Mouse (Mus musculus) thymus, postnatal 10 days (tissue): Measurements from ENCODE around the gene Disp1.

ENCODE experiments used
- DNase-seq, 2 experiments: peaks; one replicate each; pipeline ENCODE4 v3.0.0; 2021; ENCODE audit warnings: low spot score in 2 of 2

Disp1 gene

DNA sequence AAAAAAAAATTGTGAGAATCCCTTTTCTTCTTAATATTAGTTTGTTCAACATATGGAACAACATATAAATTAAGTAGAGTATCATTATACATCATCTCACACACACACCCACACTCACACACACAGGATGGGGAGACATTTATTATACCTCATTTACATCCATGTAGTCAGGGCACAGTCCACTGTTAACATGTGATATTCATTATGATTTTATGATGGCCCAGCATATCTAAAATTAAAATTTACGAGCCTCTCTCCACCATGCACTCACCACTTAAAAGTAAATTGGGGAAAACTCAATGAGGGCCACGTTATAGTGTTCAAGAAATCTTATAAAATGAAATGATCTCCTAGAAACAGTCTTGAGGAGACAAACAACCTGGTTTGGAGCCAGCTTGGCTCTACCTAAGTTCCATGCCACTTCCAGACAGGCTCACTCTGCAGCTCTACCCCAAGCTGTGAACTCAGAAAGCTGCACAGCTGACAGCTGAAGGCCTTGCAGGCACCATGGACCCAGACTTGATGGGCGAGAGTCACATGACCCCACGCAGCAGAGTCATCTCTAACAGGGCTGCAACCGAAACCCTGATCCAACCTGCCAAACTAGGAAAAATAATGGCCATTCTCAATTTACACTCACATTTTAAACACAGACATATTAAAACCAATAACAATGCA lies 57.7 kb downstream of the Disp1 start:
- DNase-seq: no peak

DNA sequence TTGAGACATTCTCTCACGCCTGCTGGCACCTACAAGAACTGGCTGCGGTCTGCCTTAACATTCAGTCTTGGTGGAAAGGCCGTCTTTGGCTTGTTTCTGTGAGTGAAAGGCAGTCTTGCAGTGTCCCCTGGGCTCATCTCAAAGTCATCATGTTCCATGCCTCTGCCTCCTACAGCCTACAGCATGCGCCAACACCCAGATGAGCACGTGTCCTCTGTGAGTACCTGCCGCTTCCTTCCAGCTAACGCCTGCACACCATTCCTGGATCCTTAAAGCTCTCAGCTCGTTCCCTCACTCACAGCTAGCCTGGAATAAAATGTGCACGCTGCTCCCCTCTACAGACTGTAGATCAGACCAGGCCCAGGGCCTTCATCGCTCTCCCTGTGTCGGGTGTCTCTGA lies 60.3 kb downstream of the Disp1 start:
- DNase-seq: no peak

- no peak for DNase-seq
Measured at GRCm38 (mm10) chr1:183160188-183160587, 61.1 kb downstream of the Disp1 start.

DNA sequence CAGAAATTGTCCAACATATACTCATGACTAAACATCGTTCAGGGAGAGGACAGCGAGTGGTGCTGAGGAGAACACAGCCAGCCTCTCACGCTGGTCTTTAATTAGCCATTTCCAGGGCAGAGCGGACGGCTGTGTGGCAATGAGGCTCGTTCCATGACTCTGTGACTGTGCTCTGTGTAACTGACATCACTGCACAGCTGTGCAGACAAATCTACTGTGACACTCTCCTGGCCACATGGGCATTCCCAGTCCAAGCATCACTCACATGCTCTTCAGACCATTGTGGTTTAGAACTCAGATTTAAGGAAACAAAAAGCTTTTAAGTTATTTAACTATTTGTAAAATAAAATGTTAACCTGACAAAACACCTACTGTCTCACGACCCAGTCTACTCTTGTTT lies 62.1 kb downstream of the Disp1 start:
- no peak for DNase-seq

DNA sequence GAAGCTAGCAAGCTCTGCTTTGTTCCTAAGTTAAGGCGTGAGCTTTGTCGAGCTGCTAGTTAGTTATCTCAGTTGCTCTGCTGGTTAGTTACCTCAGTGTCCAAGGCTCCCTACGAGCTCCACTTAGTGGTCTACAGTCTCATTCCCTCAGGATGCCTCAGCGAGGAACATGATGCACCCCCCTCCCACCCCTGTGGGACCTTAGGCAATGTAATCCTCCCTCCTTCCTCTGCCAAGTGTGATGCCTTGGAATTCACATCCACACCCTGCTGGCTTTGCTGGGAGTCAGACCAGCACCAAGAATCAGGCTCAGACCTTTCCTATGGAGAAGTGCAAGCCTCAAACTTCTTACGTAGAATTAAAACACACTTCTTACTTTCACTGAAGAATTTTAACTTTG lies 65.7 kb downstream of the Disp1 start:
- DNase-seq: no peak

DNA sequence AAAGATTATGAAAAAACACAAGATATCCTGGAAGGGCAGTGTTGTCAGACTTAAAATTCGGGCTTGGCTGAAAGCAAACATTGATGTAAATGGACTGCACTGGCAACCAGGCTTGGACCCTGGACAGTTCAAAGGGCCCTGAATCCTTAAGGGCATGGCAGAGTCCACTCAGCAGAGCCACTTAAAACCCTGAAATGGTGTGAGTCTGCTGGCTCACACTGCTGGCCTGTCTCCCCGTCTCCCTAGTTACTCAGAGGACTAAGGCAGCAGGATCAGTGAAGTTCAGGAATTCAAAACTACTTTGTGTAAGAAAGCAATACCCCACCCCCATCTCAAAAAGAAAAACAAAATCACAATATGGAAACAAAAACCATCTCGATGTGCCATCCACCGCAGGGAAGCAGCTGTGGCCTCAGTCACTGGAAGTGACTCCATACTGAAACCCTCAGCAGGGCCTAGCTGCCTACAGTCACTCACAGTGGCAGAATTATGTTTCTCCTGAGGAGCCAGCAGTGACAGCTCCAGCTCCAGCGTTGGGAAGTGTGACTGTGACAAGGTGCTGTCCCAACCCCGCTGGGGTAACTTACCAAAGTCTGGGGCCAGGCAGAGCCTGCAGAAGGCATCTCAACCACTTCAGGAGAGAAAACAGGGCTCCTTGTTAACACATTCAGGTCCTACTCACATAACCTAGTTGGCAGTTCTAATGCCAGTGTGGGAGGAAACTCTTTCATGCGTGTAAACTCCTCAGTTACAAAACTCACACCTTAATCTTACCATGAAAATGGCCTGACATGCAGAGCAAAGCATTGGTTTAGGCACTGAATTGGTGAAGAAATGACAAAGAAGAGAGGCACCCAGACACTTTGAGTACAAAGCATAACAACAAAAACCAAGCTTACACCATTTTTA lies 66.8 kb downstream of the Disp1 start:
- no peak for DNase-seq

GRCm38 (mm10) chr1:183153354-183153753 lies 68.0 kb downstream of the Disp1 start:
- no peak for DNase-seq

DNA sequence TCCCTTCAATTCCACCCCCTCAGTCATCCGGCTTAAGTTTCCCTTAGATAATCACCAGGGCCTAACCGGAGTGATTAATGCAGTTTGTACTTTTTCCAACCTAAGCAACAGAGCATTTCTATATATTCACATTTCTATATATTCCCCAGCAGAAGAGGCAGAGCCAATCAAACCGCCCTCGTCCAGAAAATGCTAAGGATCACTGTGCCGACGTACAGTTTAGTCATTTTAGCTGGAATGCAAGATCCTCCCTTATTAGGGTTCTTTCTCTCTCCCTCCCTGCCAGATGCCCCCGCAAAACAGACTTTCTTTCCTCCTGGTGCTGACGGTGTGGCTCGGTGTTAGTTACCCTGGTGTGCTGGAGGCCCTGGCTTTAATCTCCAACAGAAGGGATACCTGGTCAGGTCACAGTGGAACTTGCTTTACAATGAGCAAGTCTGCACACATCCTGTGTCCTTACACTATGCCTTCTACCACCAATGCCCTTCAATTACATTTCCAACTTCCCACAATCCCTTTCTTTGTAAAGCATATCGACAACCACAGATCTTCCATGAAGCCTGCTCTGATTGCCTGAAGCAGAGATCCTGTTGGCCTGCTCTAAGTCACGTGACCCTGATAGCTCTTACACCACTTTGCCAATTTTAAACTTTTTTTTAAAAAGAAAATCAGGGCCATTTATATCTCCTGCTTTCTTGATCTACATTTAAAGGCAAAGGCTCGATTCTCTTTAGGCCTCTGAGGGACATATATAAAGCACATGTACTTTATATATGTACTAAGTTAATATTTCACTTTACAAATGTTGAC lies 69.6 kb downstream of the Disp1 start:
- no peak for DNase-seq

GRCm38 (mm10) chr1:183150379-183150840 lies 70.9 kb downstream of the Disp1 start:
- DNase-seq: no peak

DNA sequence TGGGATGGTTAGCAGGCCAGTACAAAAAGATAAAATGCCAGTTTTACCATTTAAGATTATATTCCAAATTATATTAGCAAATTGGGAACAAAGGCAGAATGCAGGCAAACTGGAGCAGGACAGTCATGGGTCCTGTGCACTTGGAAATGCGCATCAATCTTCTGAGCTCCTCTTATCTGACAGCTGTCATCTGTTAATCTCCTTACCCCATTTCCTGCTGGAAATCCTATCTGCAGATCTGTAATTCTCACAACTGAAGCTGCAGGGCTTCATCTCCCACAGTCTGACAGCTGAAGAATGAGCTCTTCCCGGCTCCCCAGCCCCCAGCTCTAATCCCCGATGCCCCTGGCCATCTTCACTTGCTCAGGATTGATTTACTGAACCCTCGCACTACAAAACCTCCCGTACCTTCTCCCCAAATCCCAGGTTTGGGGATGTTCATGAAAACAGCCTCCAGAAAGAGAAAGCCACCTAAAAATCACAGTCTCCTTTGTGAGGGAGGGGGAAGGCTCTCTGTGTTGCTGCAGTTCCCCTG lies 71.7 kb downstream of the Disp1 start:
- DNase-seq: no peak

DNA sequence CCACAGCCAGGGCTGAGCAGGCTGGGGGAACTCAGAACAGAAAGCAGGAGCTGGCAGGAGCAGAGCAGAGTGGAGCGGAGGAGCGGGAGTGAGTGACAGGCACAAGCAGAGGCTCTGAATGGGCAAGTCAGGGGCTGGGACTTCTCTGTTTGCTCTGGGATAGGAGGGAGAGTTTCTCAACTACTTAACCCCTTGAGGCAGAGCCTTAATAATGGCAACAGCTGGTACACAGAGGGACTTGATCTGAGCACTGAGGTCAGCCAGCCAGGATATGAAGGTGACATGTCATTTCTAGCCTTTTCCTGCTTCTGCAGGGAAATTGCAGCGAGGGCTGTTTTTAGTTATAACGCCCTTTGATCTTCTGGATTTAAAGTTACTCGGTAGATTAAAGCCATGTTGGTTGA lies 73.9 kb downstream of the Disp1 start:
- no peak for DNase-seq

DNA sequence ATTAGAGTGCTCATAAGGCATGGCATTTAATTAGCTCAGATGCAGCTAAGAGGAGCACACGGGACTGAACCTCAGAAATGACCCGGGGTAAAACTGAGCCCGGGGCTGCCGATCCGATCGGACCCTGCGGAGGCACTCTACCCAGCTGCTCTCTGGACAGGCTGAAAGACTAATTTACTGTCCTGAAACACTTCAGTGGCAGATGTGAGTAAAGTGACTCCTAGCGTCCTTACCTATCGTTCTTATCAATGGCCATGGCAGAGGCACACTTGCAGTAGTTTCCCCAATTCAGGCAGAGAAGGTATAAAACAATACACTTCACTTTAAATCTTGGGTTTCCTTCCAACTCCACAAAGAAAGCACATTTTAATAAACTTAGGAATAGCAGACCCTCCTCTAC lies 74.5 kb downstream of the Disp1 start:
- DNase-seq: no peak

GRCm38 (mm10) chr1:183146102-183146735 lies 75.1 kb downstream of the Disp1 start:
- DNase-seq: no peak

- no peak for DNase-seq
Measured at GRCm38 (mm10) chr1:183144602-183145205, 76.6 kb downstream of the Disp1 start.

- DNase-seq: no peak
Measured at GRCm38 (mm10) chr1:183143246-183143645, 78.1 kb downstream of the Disp1 start.

DNA sequence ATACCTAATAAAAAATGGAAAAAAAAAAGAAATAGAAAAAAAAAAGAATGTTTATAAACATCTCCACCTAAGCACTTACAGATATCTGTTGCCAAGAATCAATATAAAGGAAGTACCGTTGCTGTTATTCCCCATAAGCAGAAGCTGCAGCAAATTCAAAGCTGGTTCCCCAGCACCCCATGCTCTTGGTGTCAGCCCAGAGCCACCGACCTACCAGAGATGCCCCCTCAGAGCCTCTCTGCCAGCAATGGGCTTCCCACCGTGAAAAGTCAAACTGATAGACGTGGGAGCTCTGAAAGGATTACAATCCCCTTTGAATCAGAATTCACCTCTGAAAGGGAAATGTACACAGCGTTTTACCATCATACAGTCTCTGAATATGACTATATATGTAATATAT lies 78.8 kb downstream of the Disp1 start:
- DNase-seq: no peak

DNA sequence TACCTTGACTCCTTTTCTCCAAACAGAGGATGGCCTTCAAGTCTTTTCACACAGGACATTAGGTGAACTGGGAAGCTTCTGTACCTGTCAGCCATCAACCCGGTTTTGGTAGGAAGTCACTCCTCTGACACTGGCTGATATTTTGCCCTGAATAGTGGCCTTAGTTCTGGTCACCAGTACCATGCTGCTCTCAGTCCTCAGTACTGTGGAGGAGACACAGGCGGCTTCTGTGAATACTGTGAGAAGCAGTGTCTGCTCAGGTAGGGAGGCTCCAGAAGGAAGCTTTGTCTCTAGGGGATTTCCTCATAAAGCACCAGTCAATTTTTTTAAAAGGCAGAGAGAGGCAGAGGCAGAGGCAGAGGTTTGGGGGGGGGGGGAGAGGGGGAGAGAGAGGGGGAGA lies 80.0 kb downstream of the Disp1 start:
- DNase-seq: no peak

GRCm38 (mm10) chr1:183140511-183141268 lies 80.6 kb downstream of the Disp1 start:
- DNase-seq: no peak

GRCm38 (mm10) chr1:183138088-183138487 lies 83.2 kb downstream of the Disp1 start:
- no peak for DNase-seq

DNA sequence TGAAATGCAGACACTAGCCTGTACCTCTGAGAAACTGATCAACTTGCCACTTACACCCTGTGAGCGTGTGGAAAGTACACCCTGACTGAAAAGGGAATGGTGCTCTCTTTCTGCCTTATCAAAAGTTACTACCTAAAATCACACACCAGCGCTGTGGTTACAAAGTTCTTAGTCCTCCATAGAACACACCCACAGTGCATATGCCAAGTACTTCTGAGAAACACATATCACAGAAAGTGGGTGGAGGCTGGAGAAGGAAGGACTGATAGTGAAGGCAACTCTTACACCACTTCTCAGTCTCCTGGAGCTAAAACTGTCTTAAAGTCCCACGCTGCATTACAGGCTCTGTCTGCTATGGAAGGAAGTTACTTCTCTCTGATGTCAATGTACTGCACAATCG lies 86.9 kb downstream of the Disp1 start:
- DNase-seq: no peak
